Mouse (Mus musculus): Measurements from ENCODE around the gene Cecr2.

DNA sequence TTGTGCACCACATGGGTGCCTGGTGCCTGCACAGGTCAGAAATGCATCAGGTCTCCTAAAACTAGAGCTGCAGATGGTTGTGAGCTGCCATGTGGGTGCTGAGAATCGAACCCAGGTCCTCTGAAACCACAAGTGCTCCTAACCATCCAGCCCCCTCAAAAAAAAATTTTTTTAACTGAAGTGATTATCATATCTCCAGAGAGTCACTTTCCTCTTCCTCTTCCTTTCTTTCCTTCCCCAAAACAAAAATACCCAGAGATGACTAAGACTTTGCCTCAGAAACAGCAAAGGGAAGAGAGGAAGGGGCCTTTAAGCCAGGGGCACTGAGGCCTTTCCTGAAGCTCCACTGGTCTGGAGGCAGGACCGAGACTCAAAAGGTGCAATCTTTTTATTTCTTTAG, 116.8 kb downstream of the Cecr2 start:
- no peak for TF ChIP-seq POLR2A (IDR thresholded peaks at IDR 0.05; ENCODE audit: borderline replicate concordance, insufficient read depth, low read length)
- TF ChIP-seq CTCF (IDR thresholded peaks at IDR 0.05; ENCODE audit: borderline replicate concordance, insufficient read depth, low read depth, low read length) = no peak
